Mouse (Mus musculus) olfactory bulb, adult 2 months (tissue): ENCODE data around the gene Spata3.

ENCODE experiments used
- CTCF ChIP-seq: fragments of 200-500 bp; IDR thresholded peaks from 2 replicates; pipeline ENCODE4 v1.5.1; 2012; ENCODE audit warnings: low read depth, mild to moderate bottlenecking, low read length, moderate library complexity; ENCODE audit not compliant: insufficient read depth
- POLR2A ChIP-seq: fragments of 200-500 bp; IDR thresholded peaks from 2 replicates; pipeline ENCODE4 v1.6.1; 2012; ENCODE audit warnings: mild to moderate bottlenecking, low read depth, low read length, moderate library complexity; ENCODE audit not compliant: insufficient read depth

DNA sequence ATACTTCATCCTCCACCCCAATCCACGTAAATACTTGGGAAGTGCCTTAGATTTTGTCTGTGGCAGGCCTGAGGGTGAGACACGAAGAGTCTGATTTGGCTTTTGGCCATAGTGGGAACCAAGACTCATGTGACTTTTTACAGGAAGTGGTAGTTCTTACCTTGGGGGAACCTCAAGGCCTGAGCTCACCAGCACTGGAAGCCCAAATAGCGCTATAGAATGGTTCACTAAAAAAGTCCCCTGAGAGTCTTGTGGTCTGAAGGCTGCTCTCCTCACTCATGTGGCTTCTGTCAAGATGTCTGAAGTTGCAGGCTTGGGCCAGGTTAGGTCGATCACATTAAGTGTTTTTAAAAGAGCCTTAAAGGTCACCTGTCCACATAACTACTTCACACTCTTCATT lies 18.6 kb upstream of the Spata3 start:
- TF ChIP-seq POLR2A: no peak
- TF ChIP-seq CTCF: no peak
